Mouse (Mus musculus): ENCODE results near the gene Tfdp2. TPM values are rescaled to one million over a fixed set of nuclear protein-coding genes. Genes with fewer than 3 reads are reported as not detected.

Tfdp2 gene
- total and polyA plus RNA-seq, 2 experiments from 2014 or later = 19.6 to 32.1 TPM

DNA sequence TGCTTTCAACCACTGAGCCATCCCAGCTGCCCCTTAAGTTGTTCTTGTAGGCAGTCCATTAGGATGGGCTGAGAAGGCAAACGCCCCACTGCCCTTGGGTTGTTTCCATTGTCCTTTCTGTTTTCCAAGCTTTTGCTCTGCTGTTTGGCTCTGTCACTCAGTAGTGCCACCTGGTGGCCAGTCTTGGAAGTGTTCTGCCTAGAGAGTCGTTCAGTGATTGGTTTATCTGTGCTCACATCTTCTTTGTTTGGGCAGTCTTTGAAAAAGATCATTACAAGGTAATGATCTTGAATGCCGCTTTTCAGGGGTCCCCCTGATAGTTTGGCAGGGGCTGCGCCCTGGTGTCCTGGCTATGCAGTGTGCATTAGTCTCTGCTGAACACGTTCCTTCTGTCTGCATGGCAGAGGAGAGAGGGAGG is 28.9 kb upstream of the Tfdp2 start:
- 20% methylated on average over 5 of the region's 5 CpGs for WGBS

DNA sequence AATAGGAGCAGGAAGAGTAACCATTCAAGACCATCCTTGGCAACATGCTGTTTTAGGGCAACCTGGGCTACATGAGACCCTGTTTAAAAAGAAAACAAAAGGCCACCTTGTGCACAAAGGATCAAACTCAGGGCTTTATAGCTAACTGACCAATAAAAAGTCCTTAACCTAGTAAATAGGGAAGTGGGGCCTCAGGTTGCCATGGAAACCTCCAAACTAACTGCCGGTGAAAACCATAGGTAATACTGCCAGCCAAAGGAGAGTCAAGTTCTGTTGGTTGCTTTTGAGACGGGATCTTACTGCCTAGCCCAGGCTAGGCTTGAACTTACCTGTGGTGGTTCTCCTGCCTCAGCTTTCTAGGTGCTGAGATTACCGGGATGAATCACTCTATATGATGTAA is 25.5 kb upstream of the Tfdp2 start:
- no peak overlapping the region for H3K4me2 ChIP-seq (ENCODE audit: low read depth, low read length)
- no peaks in the 10 kb centered on the region for H3K4me1 ChIP-seq (ENCODE audit: insufficient read depth, low read length)
- no peak overlapping the region for H3K9ac ChIP-seq (replicated peaks; ENCODE audit: low read length)
- no peaks in the 10 kb centered on the region for H3K9me3 ChIP-seq (ENCODE audit: low read length)
- H3K4me3 ChIP-seq (ENCODE audit: low read length) = no peak overlapping the region
- TF ChIP-seq CTCF (IDR thresholded peaks at IDR 0.05; ENCODE audit: low read depth) = no peak
- no peaks in the 10 kb centered on the region for H3K36me3 ChIP-seq (ENCODE audit: insufficient read depth, low read length)
- no peaks in the 10 kb centered on the region for H3K27me3 ChIP-seq (ENCODE audit: insufficient read depth, low read length)
- ATAC-seq = no peak
- no peak overlapping the region for H3K27ac ChIP-seq
- 74% methylated on average over 3 of the region's 3 CpGs for WGBS
- no peak for DNase-seq (ENCODE audit: low spot score)

More for the DNA sequence above, 28.9 kb upstream of the Tfdp2 start:
- no peak overlapping the region for H3K9ac ChIP-seq (replicated peaks; ENCODE audit: low read length)
- H3K4me3 ChIP-seq (ENCODE audit: low read length) = no peak overlapping the region
- peak; percentile 92 for TF ChIP-seq CTCF (IDR thresholded peaks at IDR 0.05; ENCODE audit: low read depth)
- ATAC-seq (0 out of 2 replicates have a peak, but pooled peaks have one; percentile 35), DNase-seq (ENCODE audit: low spot score) (peak; percentile 70)
- H3K27me3 ChIP-seq (ENCODE audit: insufficient read depth, low read length) = no peaks in the 10 kb centered on the region
- no peaks in the 10 kb centered on the region for H3K36me3 ChIP-seq (ENCODE audit: insufficient read depth, low read length)
- H3K4me2 ChIP-seq (ENCODE audit: low read depth, low read length) = no peak overlapping the region
- H3K9me3 ChIP-seq (ENCODE audit: low read length) = no peaks in the 10 kb centered on the region
- no peaks in the 10 kb centered on the region for H3K4me1 ChIP-seq (ENCODE audit: insufficient read depth, low read length)
- no peak overlapping the region for H3K27ac ChIP-seq

DNA sequence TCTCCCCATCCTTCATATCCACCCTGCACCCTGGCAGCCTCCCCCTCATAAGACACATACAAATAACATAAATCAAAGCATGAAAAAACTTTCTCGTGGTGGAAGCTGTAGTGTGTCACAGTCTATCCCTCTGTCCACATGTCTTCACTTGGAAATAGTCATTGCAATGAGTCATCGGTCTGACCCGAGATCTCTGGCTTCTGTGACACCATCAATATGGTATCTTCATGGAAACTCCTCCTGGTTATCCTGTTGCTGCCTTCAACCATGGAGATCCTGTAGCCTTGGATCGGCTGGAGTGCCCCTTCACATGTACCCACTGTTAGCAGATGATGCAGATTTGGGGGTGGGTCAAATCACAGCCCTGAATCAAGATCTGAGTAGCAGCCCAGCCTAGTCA is 11.2 kb upstream of the Tfdp2 start:
- Histone ChIP-seq H3K9me3 (ENCODE audit: low read length) (no peaks in the 10 kb centered on the region), H3K27me3 (ENCODE audit: insufficient read depth, low read length) (no peaks in the 10 kb centered on the region), H3K9ac (replicated peaks; ENCODE audit: low read length) (no peak overlapping the region), H3K4me1 (ENCODE audit: insufficient read depth, low read length) (no peaks in the 10 kb centered on the region), H3K36me3 (ENCODE audit: insufficient read depth, low read length) (no peaks in the 10 kb centered on the region), H3K4me2 (ENCODE audit: low read depth, low read length) (no peak overlapping the region), H3K4me3 (ENCODE audit: low read length) (no peak overlapping the region), H3K27ac (no peak overlapping the region)
- DNase-seq (ENCODE audit: low spot score) (no peak), ATAC-seq (no peak)
- no peak for TF ChIP-seq CTCF (IDR thresholded peaks at IDR 0.05; ENCODE audit: low read depth)
- 90% methylated on average over 4 of the region's 4 CpGs for whole genome bisulfite sequencing

DNA sequence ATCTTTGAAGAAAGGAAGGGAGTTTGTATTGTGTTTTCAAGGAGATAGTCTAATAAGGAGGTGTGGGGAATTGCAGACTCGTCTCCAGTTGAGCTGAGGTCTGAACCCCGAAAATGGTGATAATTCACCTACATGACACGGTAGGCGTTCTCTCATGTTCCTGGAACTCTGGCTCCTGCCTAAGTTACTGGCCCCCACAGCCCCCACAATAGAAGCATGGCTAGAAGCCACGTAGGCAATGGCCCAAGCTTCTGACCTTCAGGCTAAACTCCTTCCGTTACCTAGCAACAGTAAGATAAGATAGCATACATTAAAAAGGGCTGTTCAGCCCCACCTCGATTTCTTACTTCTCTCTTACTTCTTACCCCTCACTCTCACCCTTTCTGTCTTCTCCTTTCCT is 9.4 kb upstream of the Tfdp2 start:
- WGBS = 73% methylated on average over 7 of the region's 7 CpGs
- ATAC-seq (no peak), DNase-seq (ENCODE audit: low spot score) (no peak)
- Histone ChIP-seq H3K9ac (replicated peaks; ENCODE audit: low read length) (no peak overlapping the region), H3K27ac (no peak overlapping the region), H3K4me2 (ENCODE audit: low read depth, low read length) (no peak overlapping the region), H3K36me3 (ENCODE audit: insufficient read depth, low read length) (no peaks in the 10 kb centered on the region), H3K27me3 (ENCODE audit: insufficient read depth, low read length) (no peaks in the 10 kb centered on the region), H3K4me3 (ENCODE audit: low read length) (no peak overlapping the region), H3K9me3 (ENCODE audit: low read length) (no peaks in the 10 kb centered on the region), H3K4me1 (ENCODE audit: insufficient read depth, low read length) (no peaks in the 10 kb centered on the region)
- no peak for TF ChIP-seq CTCF (IDR thresholded peaks at IDR 0.05; ENCODE audit: low read depth)

DNA sequence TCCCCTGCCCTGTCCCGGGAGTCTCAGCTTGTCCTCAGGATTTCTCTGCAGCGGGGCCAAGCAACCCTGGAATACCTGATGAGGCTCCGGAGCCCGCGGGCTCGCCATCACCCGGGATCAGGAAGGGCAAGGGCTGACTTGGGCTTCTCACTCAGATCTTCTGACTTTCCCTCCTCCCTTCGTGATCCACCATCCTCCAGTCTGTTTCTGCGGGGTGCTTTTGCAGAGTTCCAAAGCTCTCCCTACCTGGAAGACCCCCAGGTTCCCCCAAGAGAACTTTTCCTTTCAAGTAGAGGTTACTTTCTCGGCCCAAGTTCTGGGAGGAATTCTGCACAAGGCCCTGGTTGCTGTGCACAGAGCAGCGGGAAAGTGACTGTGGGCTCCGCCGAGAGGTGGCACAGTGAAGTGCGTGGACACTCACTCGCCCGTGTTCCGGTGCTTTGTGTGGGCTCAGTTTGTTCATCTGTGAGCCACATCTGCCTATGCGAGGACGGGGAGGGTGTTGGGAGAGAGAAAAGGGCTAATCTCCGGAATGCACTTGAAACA is 634 bp downstream of the Tfdp2 start:
- ATAC-seq (peak; percentile 41), DNase-seq (ENCODE audit: low spot score) (peak; percentile 62)
- peak overlapping the region; percentile 74; the same call in 1 of the 2 replicates for H3K27ac ChIP-seq
- H3K4me2 ChIP-seq (ENCODE audit: low read depth, low read length) = peak overlapping the region; percentile 99
- H3K4me1 ChIP-seq (ENCODE audit: insufficient read depth, low read length) = no peaks in the 10 kb centered on the region
- no peaks in the 10 kb centered on the region for H3K36me3 ChIP-seq (ENCODE audit: insufficient read depth, low read length)
- TF ChIP-seq CTCF (IDR thresholded peaks at IDR 0.05; ENCODE audit: low read depth) = peak; percentile 58
- H3K9ac ChIP-seq (replicated peaks; ENCODE audit: low read length) = peak overlapping the region; percentile 67
- WGBS = 0% methylated on average over 20 of the region's 20 CpGs
- no peaks in the 10 kb centered on the region for H3K9me3 ChIP-seq (ENCODE audit: low read length)
- H3K4me3 ChIP-seq (ENCODE audit: low read length) = peak overlapping the region; percentile 84
- H3K27me3 ChIP-seq (ENCODE audit: insufficient read depth, low read length) = no peaks in the 10 kb centered on the region

DNA sequence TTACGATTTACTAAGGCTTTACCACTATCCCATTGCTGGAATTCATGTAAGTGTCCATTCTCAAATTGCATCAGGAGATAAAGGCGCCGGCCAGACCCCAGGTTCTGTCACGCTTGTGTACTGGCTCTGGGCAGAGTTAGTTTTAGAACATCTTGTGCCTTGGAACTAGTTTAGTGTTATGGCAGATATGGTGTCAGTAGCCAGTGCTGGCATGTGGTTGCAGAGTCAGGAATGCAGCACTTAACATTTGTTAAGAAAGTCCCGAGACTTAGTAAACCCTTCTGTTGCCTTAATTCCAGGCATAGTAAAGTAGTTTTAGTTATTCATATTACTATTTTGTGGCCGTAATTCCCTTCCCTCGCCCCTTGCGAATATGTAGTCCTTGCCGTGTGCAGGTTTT is 1.7 kb downstream of the Tfdp2 start:
- TF ChIP-seq CTCF (IDR thresholded peaks at IDR 0.05; ENCODE audit: low read depth) = no peak
- Histone ChIP-seq H3K27me3 (ENCODE audit: insufficient read depth, low read length) (no peaks in the 10 kb centered on the region), H3K36me3 (ENCODE audit: insufficient read depth, low read length) (peaks cover 3% of the 10 kb centered on the region; the same call in 1 of the 2 replicates), H3K4me2 (ENCODE audit: low read depth, low read length) (peak overlapping the region; percentile 99), H3K9me3 (ENCODE audit: low read length) (no peaks in the 10 kb centered on the region), H3K27ac (no peak overlapping the region), H3K4me1 (ENCODE audit: insufficient read depth, low read length) (no peaks in the 10 kb centered on the region), H3K9ac (replicated peaks; ENCODE audit: low read length) (no peak overlapping the region), H3K4me3 (ENCODE audit: low read length) (no peak overlapping the region; the same call in 1 of the 2 replicates)
- 77% methylated on average over 9 of the region's 9 CpGs for WGBS
- ATAC-seq = no peak
- no peak for DNase-seq (ENCODE audit: low spot score)

DNA sequence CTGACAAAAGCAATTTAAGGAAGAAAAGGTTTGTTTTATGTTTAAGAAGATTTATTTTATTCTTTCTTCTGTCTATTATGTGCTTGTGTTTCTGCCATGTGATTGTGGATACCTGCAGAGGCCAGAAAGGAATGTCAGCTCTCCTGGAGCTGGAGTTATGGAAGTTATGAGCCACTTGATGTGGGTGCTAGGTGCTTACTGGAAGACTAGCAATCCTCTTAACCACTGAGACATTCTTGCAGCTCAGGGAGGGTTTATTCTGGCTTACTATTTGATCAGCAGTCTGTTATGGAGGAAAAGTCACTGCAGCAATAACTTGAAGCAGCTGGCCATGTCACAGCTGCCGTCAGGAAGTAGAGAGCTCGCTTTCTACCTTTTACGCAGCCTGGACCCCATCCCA is 7.6 kb downstream of the Tfdp2 start:
- no peak for DNase-seq (ENCODE audit: low spot score)
- no peak for ATAC-seq
- H3K4me3 ChIP-seq (ENCODE audit: low read length) = no peak overlapping the region
- H3K4me2 ChIP-seq (ENCODE audit: low read depth, low read length) = no peak overlapping the region
- peaks cover 3% of the 10 kb centered on the region; the same call in 1 of the 2 replicates for H3K36me3 ChIP-seq (ENCODE audit: insufficient read depth, low read length)
- H3K27ac ChIP-seq = no peak overlapping the region
- no peaks in the 10 kb centered on the region for H3K9me3 ChIP-seq (ENCODE audit: low read length)
- H3K9ac ChIP-seq (replicated peaks; ENCODE audit: low read length) = no peak overlapping the region
- TF ChIP-seq CTCF (IDR thresholded peaks at IDR 0.05; ENCODE audit: low read depth) = no peak
- WGBS = 90% methylated on average over 3 of the region's 3 CpGs
- no peaks in the 10 kb centered on the region for H3K27me3 ChIP-seq (ENCODE audit: insufficient read depth, low read length)
- no peaks in the 10 kb centered on the region for H3K4me1 ChIP-seq (ENCODE audit: insufficient read depth, low read length)
